ENCODE assay signal across 29 mouse cellular contexts in the genomic region with DNA sequence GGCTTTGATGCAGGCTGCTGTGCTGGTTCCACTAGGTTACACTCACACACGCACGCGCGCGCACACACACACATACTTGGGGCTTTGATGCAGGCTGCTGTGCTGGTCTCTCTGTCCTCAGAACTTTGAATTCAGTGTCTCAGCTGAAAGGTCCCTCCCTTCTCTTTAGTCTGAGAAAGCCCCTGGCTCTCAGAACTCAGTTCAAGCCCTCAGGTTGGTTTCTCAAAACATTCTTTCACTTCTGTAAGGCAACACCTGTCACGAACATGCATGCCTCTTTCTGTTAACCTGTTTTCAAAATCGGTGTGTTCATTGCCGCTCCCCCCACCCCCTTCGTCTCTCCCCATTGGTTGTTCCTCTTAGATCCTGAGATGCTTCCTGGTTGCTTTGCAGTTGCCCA.
DNase-seq lines count a peak whose midpoint lies in the region; ATAC-seq lines count a peak whose summit lies in the region.
"Had no signal": no experiment of that assay in that cellular context is flagged by ENCODE, and none has a peak within 500 bp of the region (broad histone marks: within the 10 kb centered on the region; RNA-seq: fewer than 3 reads in every experiment).

No protein-coding gene starts in this region.

- peaks cover 24% of the 10 kb centered on the region for H3K4me1 ChIP-seq in forebrain, embryonic 10.5 days
- peaks cover 10% of the 10 kb centered on the region for H3K4me1 ChIP-seq in forebrain, embryonic 12.5 days

- intact Hi-C loops in heart, postnatal 25 days (cut with DNase I) = no loop called here

- DNase-seq in forebrain, embryonic 10.5 days (ENCODE audit: extremely low spot score, low spot score) = no peak
- DNase-seq in CD4-positive, CD25-positive, alpha-beta regulatory T cell, adult 2 months (ENCODE audit: low read depth, low spot score) = peak; percentile 60
- peak; percentile 37 for DNase-seq in naive thymus-derived CD4-positive, alpha-beta T cell, adult 2 months (ENCODE audit: low read depth)
- DNase-seq in heart, postnatal 25 days (ENCODE audit: low spot score) = no peak
- DNase-seq: adrenal gland, adult 2 months; cerebellum, adult 18-20 months; cerebellum, postnatal 14 days; gastrocnemius, postnatal 10 days; heart, adult 11 months; heart, postnatal 10 days; kidney, adult 8-10 months; kidney, postnatal 10 days; layer of hippocampus, postnatal 36 days; lung, adult 18-20 months; lung, postnatal 10 days had no signal

- no peak overlapping the region for H3K4me2 ChIP-seq in forebrain, embryonic 12.5 days
- H3K4me2 ChIP-seq: embryonic facial prominence, embryonic 13.5 days; heart, embryonic 12.5 days; hindbrain, embryonic 13.5 days; intestine, embryonic 15.5 days; limb, embryonic 13.5 days; liver, embryonic 12.5 days; midbrain, embryonic 12.5 days had no signal

- no peaks in the 10 kb centered on the region for H3K36me3 ChIP-seq in forebrain, embryonic 10.5 days (replicated peaks)
- H3K36me3 ChIP-seq in forebrain, embryonic 12.5 days (replicated peaks) = no peaks in the 10 kb centered on the region
- H3K36me3 ChIP-seq: embryonic facial prominence, embryonic 13.5 days; heart, embryonic 12.5 days; hindbrain, embryonic 13.5 days; intestine, embryonic 15.5 days; limb, embryonic 13.5 days; liver, embryonic 12.5 days; midbrain, embryonic 12.5 days had no signal

- H3K27ac ChIP-seq in forebrain, embryonic 10.5 days = peak overlapping the region; percentile 31; the same call in 1 of the 2 replicates
- H3K27ac ChIP-seq in forebrain, embryonic 12.5 days = no peak overlapping the region
- H3K27ac ChIP-seq: embryonic facial prominence, embryonic 13.5 days; hindbrain, embryonic 13.5 days; intestine, embryonic 15.5 days; layer of hippocampus, adult 2 months; limb, embryonic 13.5 days; liver, embryonic 12.5 days; midbrain, embryonic 12.5 days; stomach, postnatal 0 days had no signal

- no peak for ATAC-seq in forebrain, embryonic 12.5 days (ENCODE audit: low FRiP score)
- ATAC-seq in activated CD4-positive, CD25-positive, alpha-beta regulatory T cell, adult 4 months = peak; percentile 25
- no peak for ATAC-seq in granulocyte monocyte progenitor cell, adult 5-6 weeks (replicated peaks; ENCODE audit: poor library complexity, severe bottlenecking)
- ATAC-seq: forebrain, embryonic 16.5 days; intestine, embryonic 15.5 days; liver, embryonic 12.5 days had no signal

- 90% methylated on average over 9 of the region's 9 CpGs for WGBS in forebrain, embryonic 10.5 days
- WGBS in forebrain, embryonic 12.5 days = 90% methylated on average over 9 of the region's 9 CpGs

- no peak overlapping the region for H3K9ac ChIP-seq in forebrain, embryonic 12.5 days
- H3K9ac ChIP-seq: embryonic facial prominence, embryonic 13.5 days; heart, embryonic 12.5 days; hindbrain, embryonic 13.5 days; intestine, embryonic 15.5 days; limb, embryonic 13.5 days; liver, embryonic 12.5 days; midbrain, embryonic 12.5 days had no signal

- H3K9me3 ChIP-seq in forebrain, embryonic 10.5 days = peaks cover 8% of the 10 kb centered on the region; the same call in 1 of the 2 replicates
- peaks cover 3% of the 10 kb centered on the region; the same call in 1 of the 2 replicates for H3K9me3 ChIP-seq in forebrain, embryonic 12.5 days
- H3K9me3 ChIP-seq: embryonic facial prominence, embryonic 13.5 days; hindbrain, embryonic 13.5 days; intestine, embryonic 15.5 days; liver, embryonic 12.5 days had no signal

- H3K4me3 ChIP-seq in forebrain, embryonic 10.5 days = no peak overlapping the region
- H3K4me3 ChIP-seq in forebrain, embryonic 12.5 days (replicated peaks) = no peak overlapping the region
- H3K4me3 ChIP-seq: embryonic facial prominence, embryonic 13.5 days; erythroblast, embryonic 14.5 days; heart, embryonic 12.5 days; hindbrain, embryonic 13.5 days; intestine, embryonic 15.5 days; layer of hippocampus, adult 2 months; limb, embryonic 13.5 days; liver, embryonic 12.5 days; midbrain, embryonic 12.5 days had no signal

- H3K27me3 ChIP-seq in forebrain, embryonic 10.5 days (ENCODE audit: poor library complexity, severe bottlenecking) = peaks cover 43% of the 10 kb centered on the region
- H3K27me3 ChIP-seq in forebrain, embryonic 12.5 days = 0 out of 2 replicates have a peak, but pooled peaks cover 18% of the 10 kb centered on the region
- H3K27me3 ChIP-seq: embryonic facial prominence, embryonic 13.5 days; intestine, embryonic 15.5 days; limb, embryonic 13.5 days had no signal

Comparison
In these comparisons a context has a peak if more than half of its experiments do, and no peak if none do; other contexts are left out.
1. DNase-seq: peak in CD4-positive, CD25-positive, alpha-beta regulatory T cell, adult 2 months (single experiment) and naive thymus-derived CD4-positive, alpha-beta T cell, adult 2 months (single experiment); none in forebrain, embryonic 10.5 days (single experiment) and heart, postnatal 25 days (single experiment).